Mouse (Mus musculus) ovary, postnatal 36 days (tissue): ENCODE measurements around the gene Sowaha.
"Not testable (repeated sequence)": the region's sequence is repeated elsewhere in the genome, so short reads cannot be mapped to it uniquely, and the experiment has no call there.

Experiments
- DNase-seq: peaks from one replicate; pipeline ENCODE4 v3.0.0; 2022; ENCODE audit warnings: low spot score, mixed read lengths

The Sowaha gene

DNA sequence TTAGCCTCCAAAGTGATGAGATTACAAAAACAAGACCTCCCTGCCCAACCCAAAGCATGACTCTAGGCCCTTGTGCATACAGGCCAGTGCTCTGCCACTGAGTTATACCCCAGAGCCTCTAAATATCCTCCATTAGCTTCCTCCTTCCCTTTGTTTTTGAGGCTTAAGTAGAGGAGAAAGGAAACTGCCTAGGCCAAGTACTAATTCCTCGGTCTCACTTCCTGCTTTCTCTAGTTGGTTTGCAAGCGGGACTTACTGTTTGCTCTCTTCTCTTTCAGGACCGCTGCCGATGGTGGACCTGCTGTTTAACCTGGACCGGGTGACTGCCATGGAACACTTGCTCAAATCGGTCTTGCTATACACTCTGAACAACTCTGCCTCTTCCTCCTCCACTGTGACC, 43.7 kb downstream of the Sowaha start:
- DNase-seq = no peak

DNA sequence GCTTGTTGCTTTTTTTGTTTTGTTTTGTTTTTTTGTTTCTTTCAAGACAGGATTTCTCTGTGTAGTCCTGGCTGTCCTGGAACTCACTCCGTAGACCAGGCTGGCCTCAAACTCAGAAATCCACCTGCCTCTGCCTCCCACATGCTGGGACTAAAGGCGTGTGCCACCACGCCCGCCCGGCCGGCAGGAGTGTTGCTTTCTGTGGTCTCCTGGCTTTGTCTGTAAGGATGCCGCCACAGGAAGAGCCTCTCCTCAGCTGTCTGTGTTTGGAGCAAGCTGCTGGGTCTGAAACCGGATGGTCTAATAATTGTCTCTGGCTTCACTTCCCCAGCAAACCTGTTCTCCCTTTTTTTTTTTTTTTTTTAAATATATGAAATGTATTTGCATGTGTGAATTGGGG, 44.6 kb downstream of the Sowaha start:
- no peak for DNase-seq

DNA sequence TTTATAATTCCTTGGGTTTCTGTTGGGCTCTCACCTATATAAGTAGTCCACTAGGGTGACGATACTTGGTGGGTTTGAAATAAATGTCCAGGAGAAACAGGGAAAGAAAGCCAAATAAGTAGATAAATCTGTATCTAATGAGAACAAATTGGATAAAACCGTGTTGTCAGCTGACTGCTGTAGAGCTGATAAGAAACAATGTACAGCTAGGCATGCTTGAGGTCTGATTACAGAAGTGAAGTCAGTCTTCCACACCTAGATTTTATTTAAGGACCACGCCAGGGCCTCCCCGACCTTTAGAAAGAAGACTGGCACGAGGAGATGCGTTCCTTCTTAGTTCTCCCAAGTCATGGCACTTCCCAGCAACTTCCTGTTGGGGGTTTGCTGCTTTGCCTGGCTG, 47.0 kb downstream of the Sowaha start:
- no peak for DNase-seq

DNA sequence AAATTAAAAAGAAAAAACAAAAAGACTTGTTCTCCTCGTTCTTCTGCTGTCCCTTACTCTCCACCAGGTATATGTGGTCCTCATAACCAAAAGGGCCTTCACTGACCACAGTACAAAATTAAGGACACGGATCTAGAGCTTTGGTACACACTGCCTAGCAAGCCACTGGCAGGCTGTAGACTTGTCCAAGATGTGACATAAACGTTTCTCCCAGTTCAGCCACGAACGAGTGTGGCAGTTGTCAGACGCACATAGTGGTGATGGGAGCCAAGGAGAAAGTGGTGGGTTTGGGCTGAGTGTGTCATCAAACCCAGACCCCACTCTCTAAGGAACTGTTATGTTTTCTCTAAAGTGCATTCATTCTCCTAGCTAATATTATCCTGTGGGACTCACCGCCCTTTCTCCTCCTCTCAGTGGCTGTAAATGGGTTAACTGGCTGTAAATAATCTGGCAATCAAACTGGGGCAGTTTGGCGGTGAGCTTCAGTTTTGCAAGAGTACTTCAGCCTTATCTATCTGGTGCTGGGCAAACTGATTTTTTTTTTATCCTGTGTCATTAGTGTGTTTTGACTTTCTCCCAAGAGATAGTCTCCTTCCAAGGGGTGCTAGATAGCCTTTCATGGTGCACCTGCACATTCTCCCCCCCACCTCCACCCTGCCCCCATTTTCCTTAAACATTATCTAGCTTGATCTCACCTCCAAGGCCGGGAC, 48.6 kb downstream of the Sowaha start:
- no peak for DNase-seq

GRCm38 (mm10) chr11:53430670-53431346, 49.3 kb downstream of the Sowaha start, which contains the start of the genes Uqcrq and Gdf9:
TSS of gene Uqcrq (minus strand) at chr11:53430831.
TSS of gene Gdf9 (plus strand) at chr11:53431023.
- peak; percentile 97 for DNase-seq

DNA sequence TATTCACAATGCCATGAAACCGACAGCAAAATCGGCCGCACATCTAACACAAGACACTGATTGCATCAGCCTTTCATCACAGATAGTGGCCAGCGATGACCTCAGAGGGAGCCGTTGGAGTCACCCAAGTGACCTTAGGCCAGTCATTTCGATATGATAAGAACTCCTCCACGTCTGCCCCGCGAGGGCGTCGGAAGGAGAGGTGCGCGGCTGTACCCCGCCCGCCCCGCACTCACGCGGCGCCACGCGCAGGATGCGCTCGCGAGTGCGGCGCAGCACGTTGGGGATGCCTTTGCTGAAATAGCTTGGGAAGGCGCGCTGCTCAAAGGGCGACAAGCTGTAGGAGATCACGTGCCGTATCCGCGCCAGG, 49.8 kb downstream of the Sowaha start:
- no peak for DNase-seq

- no peak for DNase-seq
Measured at GRCm38 (mm10) chr11:53429182-53429581, 50.9 kb downstream of the Sowaha start.

GRCm38 (mm10) chr11:53428716-53429057, 51.4 kb downstream of the Sowaha start:
- no peak for DNase-seq

DNA sequence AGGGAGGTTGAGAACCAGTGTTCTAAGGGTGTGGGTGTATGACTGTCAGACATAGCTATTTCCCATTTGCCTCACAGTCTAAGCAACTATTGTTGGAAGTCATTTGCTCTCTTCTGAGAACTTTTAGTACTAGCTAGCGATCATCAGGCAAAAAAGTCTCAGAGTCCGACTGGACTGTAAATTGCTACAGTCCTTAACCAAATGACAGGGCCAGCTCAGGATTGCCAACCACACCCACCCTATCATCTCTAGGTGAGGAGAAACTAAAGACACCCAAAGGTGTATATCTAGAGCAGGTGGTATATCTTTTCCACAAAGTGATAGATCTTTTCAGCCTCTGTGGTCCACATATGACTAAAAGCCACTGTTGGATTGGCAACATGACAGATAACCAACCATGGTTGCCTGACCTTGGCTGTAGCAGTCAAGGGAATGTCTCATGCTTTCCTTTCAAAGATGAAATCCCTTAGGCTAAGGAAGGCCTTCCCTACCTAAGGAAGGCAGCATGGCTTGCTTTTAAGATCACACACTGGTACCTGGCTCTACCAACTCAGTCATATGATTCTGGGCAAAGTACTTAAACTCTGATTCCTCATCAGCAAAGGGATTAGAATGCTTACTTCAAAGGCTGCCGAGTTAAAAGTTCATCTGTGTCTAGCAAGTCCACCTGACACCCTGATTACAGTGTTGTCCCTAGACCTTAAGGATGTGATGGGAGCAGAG, 51.9 kb downstream of the Sowaha start:
- no peak for DNase-seq

- DNase-seq = not testable (repeated sequence)
Measured at GRCm38 (mm10) chr11:53426914-53427313, 53.2 kb downstream of the Sowaha start.
